Mouse (Mus musculus) lung, adult 2 months (tissue): ENCODE data around the gene I830077J02Rik. TPM values are rescaled to one million over a fixed set of nuclear protein-coding genes. Genes with fewer than 3 reads are reported as not detected.

ENCODE experiments used
- DNase-seq: peaks from one replicate; pipeline ENCODE4 v3.0.0; 2022
- H3K4me1 ChIP-seq: fragments of 200-500 bp; 2 replicates; pipeline ENCODE4 v1.6.1; 2011; ENCODE audit warnings: low read length; ENCODE audit not compliant: control insufficient read depth, insufficient read depth
- H3K4me3 ChIP-seq: fragments of 200-500 bp; replicated peaks from 2 replicates; pipeline ENCODE3; 2011; ENCODE audit warnings: low read depth, mild to moderate bottlenecking, control low read depth, low read length; ENCODE audit errors: extremely low read depth
- CTCF ChIP-seq: fragments of 200-500 bp; IDR thresholded peaks from 2 replicates; pipeline ENCODE4 v1.5.1; 2011; ENCODE audit warnings: mild to moderate bottlenecking, low read length, control low read depth; ENCODE audit not compliant: insufficient read depth
- POLR2A ChIP-seq: fragments of 200-500 bp; IDR thresholded peaks from 2 replicates; pipeline ENCODE4 v1.6.1; 2011; ENCODE audit warnings: low read depth, mild to moderate bottlenecking, control low read depth, low read length, borderline replicate concordance; ENCODE audit errors: extremely low read depth
- WGBS: fragments of 180-500 bp; shearing (Covaris S2); methylation state at CpG from one replicate; pipeline ENCODE4 v1.1.7; 2018; 5-methylcytosine and 5-hydroxymethylcytosine counted together
- polyA plus RNA-seq: library from polyadenylated mRNA; depleted of rRNA; stranded (reverse); fragments of >200 nt; gene quantifications from 2 replicates; pipeline ENCODE4 v1.2.3, GENCODE M21; 2012

I830077J02Rik gene
- polyA plus RNA-seq, 1 experiment, result 3.7 TPM

- no peak overlapping the region for H3K4me3 ChIP-seq
- no peak for TF ChIP-seq CTCF
- TF ChIP-seq POLR2A, result no peak
- 94% methylated on average over 7 of the region's 7 CpGs for WGBS
- no peak for DNase-seq
- H3K4me1 ChIP-seq, result no peaks in the 10 kb centered on the region; the same call in none of the 2 replicates
Measured at GRCm38 (mm10) chr3:105951348-105951747, 18.9 kb upstream of the I830077J02Rik start.

GRCm38 (mm10) chr3:105936111-105936510 lies 3.6 kb upstream of the I830077J02Rik start:
- 78% methylated on average over 4 of the region's 4 CpGs for WGBS
- no peak for TF ChIP-seq CTCF
- TF ChIP-seq POLR2A, result no peak
- no peak for DNase-seq
- H3K4me1 ChIP-seq, result peaks cover 4% of the 10 kb centered on the region; the same call in 1 of the 2 replicates
- H3K4me3 ChIP-seq, result no peak overlapping the region

- DNase-seq, result peak; percentile 44
- TF ChIP-seq POLR2A, result no peak
- TF ChIP-seq CTCF, result no peak
- peaks cover 4% of the 10 kb centered on the region; the same call in 1 of the 2 replicates for H3K4me1 ChIP-seq
- H3K4me3 ChIP-seq, result no peak overlapping the region
- WGBS, result 35% methylated on average over 5 of the region's 5 CpGs
Measured at GRCm38 (mm10) chr3:105935033-105935432, 2.6 kb upstream of the I830077J02Rik start.

GRCm38 (mm10) chr3:105933926-105934325 lies 1.5 kb upstream of the I830077J02Rik start:
- H3K4me1 ChIP-seq, result peaks cover 4% of the 10 kb centered on the region; the same call in 1 of the 2 replicates
- 89% methylated on average over 6 of the region's 6 CpGs for WGBS
- DNase-seq, result no peak
- no peak overlapping the region for H3K4me3 ChIP-seq
- no peak for TF ChIP-seq POLR2A
- no peak for TF ChIP-seq CTCF

- no peak for DNase-seq
- 85% methylated on average over 2 of the region's 2 CpGs for WGBS
- TF ChIP-seq CTCF (no peak), POLR2A (no peak)
- peaks cover 4% of the 10 kb centered on the region; the same call in 1 of the 2 replicates for H3K4me1 ChIP-seq
- no peak overlapping the region for H3K4me3 ChIP-seq
Measured at GRCm38 (mm10) chr3:105931095-105931494, 1.4 kb downstream of the I830077J02Rik start.

GRCm38 (mm10) chr3:105929821-105930220 lies 2.6 kb downstream of the I830077J02Rik start:
- DNase-seq, result no peak
- WGBS, result 60% methylated on average over 7 of the region's 7 CpGs
- TF ChIP-seq POLR2A, result no peak
- TF ChIP-seq CTCF, result no peak
- Histone ChIP-seq H3K4me1 (no peaks in the 10 kb centered on the region; the same call in 1 of the 2 replicates), H3K4me3 (no peak overlapping the region)

- TF ChIP-seq CTCF (no peak), POLR2A (no peak)
- DNase-seq, result no peak
- H3K4me1 ChIP-seq, result no peaks in the 10 kb centered on the region; the same call in 1 of the 2 replicates
- 80% methylated on average over 6 of the region's 6 CpGs for WGBS
- H3K4me3 ChIP-seq, result no peak overlapping the region
Measured at GRCm38 (mm10) chr3:105928781-105929180, 3.7 kb downstream of the I830077J02Rik start.

- TF ChIP-seq CTCF, result no peak
- TF ChIP-seq POLR2A, result no peak
- 79% methylated on average over 3 of the region's 3 CpGs for WGBS
- no peak overlapping the region for H3K4me3 ChIP-seq
- H3K4me1 ChIP-seq, result no peaks in the 10 kb centered on the region; the same call in 1 of the 2 replicates
- DNase-seq, result no peak
Measured at GRCm38 (mm10) chr3:105928195-105928569, 4.3 kb downstream of the I830077J02Rik start.

GRCm38 (mm10) chr3:105927561-105928194 lies 4.8 kb downstream of the I830077J02Rik start:
- 84% methylated on average over 7 of the region's 7 CpGs for WGBS
- TF ChIP-seq POLR2A, result no peak
- no peak for TF ChIP-seq CTCF
- no peak for DNase-seq
- Histone ChIP-seq H3K4me1 (no peaks in the 10 kb centered on the region; the same call in 1 of the 2 replicates), H3K4me3 (no peak overlapping the region)

- DNase-seq, result no peak
- no peaks in the 10 kb centered on the region for H3K4me1 ChIP-seq
- H3K4me3 ChIP-seq, result no peak overlapping the region
- TF ChIP-seq CTCF, result no peak
- no peak for TF ChIP-seq POLR2A
- 80% methylated on average over 9 of the region's 9 CpGs for WGBS
Measured at GRCm38 (mm10) chr3:105924616-105925015, 7.8 kb downstream of the I830077J02Rik start.
